Mouse (Mus musculus): Measurements from ENCODE around the gene Zfp618.

Zfp618 gene

DNA sequence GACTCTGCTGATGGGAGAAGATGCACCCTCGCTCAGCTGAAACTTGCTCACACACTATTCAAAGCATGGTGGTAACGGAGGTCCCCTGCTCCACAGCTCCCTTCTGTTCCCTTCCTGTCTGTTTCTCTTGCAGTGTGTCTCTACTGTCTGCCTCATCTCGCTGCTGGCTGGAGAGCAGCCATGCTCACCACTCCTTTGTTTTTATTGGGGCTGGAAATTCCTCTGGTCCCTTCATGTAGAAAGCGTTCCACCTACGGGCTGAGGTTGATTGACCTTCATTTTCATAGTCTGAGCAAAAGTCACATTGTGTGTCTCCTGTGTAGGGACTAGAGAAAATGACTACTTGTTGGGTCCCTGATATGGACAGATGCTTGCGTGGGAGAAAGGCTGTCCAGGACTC is 102.4 kb downstream of the Zfp618 start:
- DNase-seq (ENCODE audit: low spot score in 2 of 2), result no peak

DNA sequence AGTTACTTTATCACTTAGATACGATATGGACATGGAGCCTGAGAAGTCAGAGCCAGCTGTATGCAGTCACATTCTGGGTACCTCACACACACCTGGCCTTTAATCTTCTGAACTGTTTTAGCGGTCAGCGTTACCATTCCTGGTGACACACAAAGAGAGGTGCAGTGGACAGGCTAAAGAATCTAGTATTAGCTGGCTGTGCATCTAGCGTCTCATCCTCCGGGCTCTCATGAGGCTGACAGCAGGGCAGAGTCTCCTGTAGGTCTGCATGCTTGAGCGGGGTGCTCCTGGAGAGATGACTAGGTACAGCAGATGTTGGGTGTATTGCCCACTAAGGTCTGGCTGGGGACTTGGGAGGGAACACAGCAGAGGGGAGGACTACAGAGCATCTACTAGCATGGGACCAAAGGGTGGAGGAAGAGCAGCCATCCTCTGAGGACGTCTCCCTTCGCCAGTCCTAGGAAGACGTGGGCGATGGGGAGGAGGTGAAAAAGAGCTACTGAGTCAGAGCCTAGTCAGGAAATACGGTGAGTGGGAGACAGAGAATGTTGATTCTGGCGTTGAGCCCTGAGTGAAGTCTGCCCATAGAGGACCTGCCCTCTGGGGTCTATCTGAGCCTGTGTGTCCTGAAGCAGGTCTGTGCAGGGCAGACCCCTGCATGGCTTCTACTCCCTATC is 103.3 kb downstream of the Zfp618 start:
- peak; percentile 56 to 69 for DNase-seq (ENCODE audit: low spot score in 2 of 2)

GRCm38 (mm10) chr4:63071413-63072260 is 106.3 kb downstream of the Zfp618 start:
- no peak for DNase-seq (ENCODE audit: low spot score in 2 of 2)

DNA sequence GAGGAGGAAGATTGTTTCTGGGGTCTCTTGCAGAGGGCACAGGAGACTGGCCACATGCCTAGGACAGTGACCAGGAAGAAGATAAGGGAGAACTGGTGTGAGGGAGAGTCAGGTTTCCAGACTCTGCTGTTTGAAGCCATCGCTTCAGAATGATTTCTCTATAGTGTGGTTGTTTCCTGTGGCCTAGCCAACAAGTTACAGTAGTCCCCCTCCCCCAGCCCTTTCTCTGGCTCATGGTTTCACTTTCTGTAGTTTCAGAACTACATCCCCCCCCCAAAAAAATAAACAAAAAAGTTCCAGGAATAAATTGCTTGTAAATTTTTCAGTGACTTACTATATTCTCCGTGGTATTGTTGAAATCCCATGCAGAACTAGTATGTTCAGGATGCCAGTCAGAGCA is 107.8 kb downstream of the Zfp618 start:
- DNase-seq (ENCODE audit: low spot score in 2 of 2), result no peak

GRCm38 (mm10) chr4:63079159-63079558 is 113.8 kb downstream of the Zfp618 start:
- no peak for DNase-seq (ENCODE audit: low spot score in 2 of 2)

- peak; percentile 47 to 61 for DNase-seq (ENCODE audit: low spot score in 2 of 2)
These were observed 119.1 kb downstream of the Zfp618 start for GRCm38 (mm10) chr4:63084473-63084889.

DNA sequence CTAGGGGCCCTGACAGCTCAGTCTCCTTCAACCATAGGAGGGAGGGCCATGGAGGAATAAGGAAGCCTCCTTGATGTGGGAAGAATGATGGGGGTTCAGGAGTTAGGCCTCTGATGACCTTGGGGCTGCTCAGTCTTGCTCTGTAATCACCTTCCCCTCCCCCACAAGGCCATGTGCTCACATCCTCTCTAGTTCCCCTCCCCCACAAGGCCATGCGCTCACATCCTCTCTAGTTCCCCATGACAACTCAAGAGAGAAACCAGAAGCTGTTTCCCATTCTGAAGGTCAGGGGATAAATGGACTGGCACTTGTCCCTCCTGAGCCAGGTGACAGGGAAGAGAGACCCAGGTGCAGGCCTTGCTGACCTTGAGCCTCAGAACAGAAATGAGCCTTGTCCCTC is 124.1 kb downstream of the Zfp618 start:
- DNase-seq (ENCODE audit: low spot score in 2 of 2), result no peak

GRCm38 (mm10) chr4:63091151-63091550 is 125.8 kb downstream of the Zfp618 start:
- no peak for DNase-seq (ENCODE audit: low spot score in 2 of 2)

GRCm38 (mm10) chr4:63097603-63098002 is 132.2 kb downstream of the Zfp618 start:
- no peak for DNase-seq (ENCODE audit: low spot score in 2 of 2)

GRCm38 (mm10) chr4:63100478-63100877 is 135.1 kb downstream of the Zfp618 start:
- no peak for DNase-seq (ENCODE audit: low spot score in 2 of 2)

GRCm38 (mm10) chr4:63102025-63102424 is 136.7 kb downstream of the Zfp618 start:
- no peak for DNase-seq (ENCODE audit: low spot score in 2 of 2)

GRCm38 (mm10) chr4:63105651-63106050 is 140.3 kb downstream of the Zfp618 start:
- no peak for DNase-seq (ENCODE audit: low spot score in 2 of 2)

DNA sequence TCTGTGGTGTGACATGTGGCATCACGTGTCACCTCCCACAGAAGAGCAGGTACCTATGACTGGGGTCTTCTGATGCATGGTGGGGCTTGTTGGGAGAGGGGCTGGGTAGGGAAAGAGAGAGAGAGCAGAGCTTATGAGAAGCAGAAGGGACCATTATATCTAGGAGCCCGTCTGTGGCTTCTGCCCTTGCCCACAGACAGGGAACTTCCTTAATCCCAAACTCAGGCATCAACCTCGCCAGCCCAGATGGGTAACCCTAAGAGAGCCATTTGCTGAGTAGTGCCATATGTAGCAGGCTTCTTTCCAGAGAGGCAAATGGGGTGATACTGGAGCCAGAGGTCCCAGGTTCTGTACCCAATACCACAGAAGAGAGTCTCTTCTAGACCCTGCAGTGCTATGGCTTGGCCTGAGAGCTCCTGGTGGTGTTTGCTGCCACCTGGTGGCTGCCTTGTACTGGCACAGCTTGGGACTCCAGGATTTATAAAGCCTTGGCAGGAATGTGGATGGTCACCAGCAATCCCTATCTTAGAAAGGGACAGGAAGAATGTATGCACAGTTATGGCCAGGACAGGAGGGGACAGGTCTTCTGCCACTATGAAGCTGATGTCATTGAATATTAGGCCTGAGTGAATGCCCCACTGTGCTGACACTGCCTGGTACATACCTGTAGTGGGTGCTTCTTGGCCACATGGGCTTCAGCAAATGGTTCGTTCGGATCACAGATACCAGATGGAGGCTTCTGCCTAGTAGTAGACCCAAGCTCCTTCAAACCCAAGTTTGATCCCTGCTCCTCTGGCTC is 153.5 kb downstream of the Zfp618 start:
- peak; percentile 75 to 84 for DNase-seq (ENCODE audit: low spot score in 2 of 2)

GRCm38 (mm10) chr4:63124861-63125466 is 159.6 kb downstream of the Zfp618 start:
- no peak for DNase-seq (ENCODE audit: low spot score in 2 of 2)

DNA sequence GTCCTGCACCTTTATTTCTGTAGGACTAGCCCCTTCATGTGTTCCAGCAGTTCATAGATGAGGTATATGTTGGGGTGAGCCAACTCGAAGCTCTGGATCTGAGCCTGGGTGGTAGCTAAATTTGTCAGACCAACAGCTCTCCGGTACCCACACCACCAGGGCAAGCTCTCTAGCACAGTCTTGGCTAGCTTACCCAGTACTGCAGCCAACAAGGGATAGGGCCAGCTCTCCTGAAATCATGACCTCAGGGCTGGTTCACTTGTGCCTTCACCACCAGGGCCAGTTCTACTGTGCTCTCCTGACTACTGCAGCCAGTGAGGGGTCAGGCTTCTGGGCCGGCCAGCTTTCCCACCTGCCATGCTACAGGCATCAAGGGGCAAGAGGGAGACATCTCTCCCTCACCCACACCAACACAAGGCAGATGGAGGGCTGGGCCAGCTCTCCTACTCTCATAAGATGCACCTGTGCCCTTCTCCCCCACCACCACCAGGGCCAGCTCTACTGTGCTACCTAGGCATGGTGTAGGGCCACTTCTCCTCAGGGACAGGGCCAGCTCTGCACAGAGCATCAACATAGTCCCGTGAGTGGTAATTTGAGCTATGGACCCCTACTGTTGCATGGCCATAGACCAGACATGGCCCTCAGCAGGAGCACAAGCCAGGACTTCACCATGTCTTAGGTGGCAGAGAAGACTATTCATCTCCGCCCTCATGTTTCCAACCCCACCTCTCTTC is 164.7 kb downstream of the Zfp618 start:
- DNase-seq (ENCODE audit: low spot score in 2 of 2), result no peak

DNA sequence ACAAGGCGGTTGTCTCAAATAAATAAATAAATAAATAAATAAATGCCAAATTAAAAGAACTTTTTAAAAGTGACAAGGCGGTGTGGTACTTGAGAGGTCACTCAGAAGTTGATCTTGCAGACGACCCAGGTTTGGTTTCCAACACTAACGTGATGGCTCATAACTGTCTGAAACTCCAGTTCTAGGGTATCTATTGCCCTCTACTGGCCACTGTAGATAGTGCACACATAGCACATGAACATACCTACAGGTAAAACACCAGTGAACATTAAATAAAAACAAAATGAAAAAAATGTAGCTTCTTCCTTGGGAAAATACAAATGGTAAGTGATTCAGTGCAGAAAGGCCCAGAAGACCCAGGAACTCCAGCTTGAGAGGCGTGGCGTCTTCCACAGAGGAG is 181.9 kb downstream of the Zfp618 start:
- DNase-seq (ENCODE audit: low spot score in 2 of 2), result no peak

- DNase-seq (ENCODE audit: low spot score in 2 of 2), result peak in 1 of 2 experiments; percentile 3
These were observed 185.8 kb downstream of the Zfp618 start for GRCm38 (mm10) chr4:63151127-63151526.

GRCm38 (mm10) chr4:63154028-63154427 is 188.7 kb downstream of the Zfp618 start:
- no peak for DNase-seq (ENCODE audit: low spot score in 2 of 2)

GRCm38 (mm10) chr4:63154699-63155098 is 189.3 kb downstream of the Zfp618 start, which contains the start of gene Ambp:
TSS of gene Ambp (minus strand) at chr4:63154799.
- no peak for DNase-seq (ENCODE audit: low spot score in 2 of 2)

DNA sequence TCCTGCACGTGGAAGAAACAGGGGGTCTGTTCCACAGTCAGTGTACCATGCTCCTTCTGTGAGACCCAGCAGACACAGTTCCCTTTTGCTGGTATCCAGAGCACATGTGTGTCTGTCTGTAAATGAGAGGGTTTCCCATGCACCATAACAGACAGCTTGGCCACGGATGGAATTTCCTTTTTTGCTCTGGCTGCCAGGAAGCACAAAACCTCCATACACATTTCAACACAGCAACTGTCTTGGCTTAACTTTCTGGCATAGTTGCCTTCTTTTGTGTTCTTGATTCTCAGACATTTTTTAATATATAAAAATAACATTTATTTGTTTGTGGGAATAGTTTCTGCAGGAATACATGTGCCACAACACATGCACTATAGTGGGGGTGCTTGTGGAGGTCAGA is 190.2 kb downstream of the Zfp618 start:
- no peak for DNase-seq (ENCODE audit: low spot score in 2 of 2)
